Mouse (Mus musculus) kidney, embryonic 14.5 days (tissue): ENCODE measurements around the gene Fzd10. TPM values are rescaled to one million over a fixed set of nuclear protein-coding genes. Genes with fewer than 3 reads are reported as not detected.
A peak's percentile ranks its signal among the peaks of the same experiment; 100 is the strongest.

Source experiments
- ATAC-seq: fragments of 200-750 bp; cut with Nextera tagmentation; 2 replicates; pipeline ENCODE4 v1.8.0; 2017; ENCODE audit warnings: moderate number of reproducible peaks, mild to moderate bottlenecking, moderate TSS enrichment, moderate library complexity; ENCODE audit not compliant: low FRiP score, low TSS enrichment
- H3K27ac ChIP-seq: fragments of 300-500 bp; sonication (generic); 2 replicates; pipeline ENCODE4 v1.5.1; 2014; ENCODE audit warnings: low read depth, mild to moderate bottlenecking, low read length, moderate library complexity, mixed read lengths
- H3K27me3 ChIP-seq: fragments of 300-500 bp; sonication (generic); 2 replicates; pipeline ENCODE4 v1.6.1; 2014; ENCODE audit warnings: mild to moderate bottlenecking, low read length; ENCODE audit not compliant: control insufficient read depth, insufficient read depth
- H3K36me3 ChIP-seq: fragments of 300-500 bp; sonication (generic); 2 replicates; pipeline ENCODE4 v1.6.1; 2014; ENCODE audit warnings: low read length, mixed read lengths; ENCODE audit not compliant: control insufficient read depth, insufficient read depth
- H3K4me1 ChIP-seq: fragments of 300-500 bp; sonication (generic); 2 replicates; pipeline ENCODE4 v1.6.1; 2014; ENCODE audit warnings: low read length, mixed read lengths; ENCODE audit not compliant: control insufficient read depth, insufficient read depth
- H3K4me2 ChIP-seq: fragments of 300-500 bp; sonication (generic); replicated peaks from 2 replicates; pipeline ENCODE4 v1.6.1; 2014; ENCODE audit warnings: low read depth, mild to moderate bottlenecking, low read length
- H3K4me3 ChIP-seq: fragments of 300-500 bp; sonication (generic); 2 replicates; pipeline ENCODE4 v1.5.1; 2014; ENCODE audit warnings: mild to moderate bottlenecking, low read length
- H3K9ac ChIP-seq: fragments of 300-500 bp; sonication (generic); 2 replicates; pipeline ENCODE4 v1.6.1; 2014; ENCODE audit warnings: low read depth, mild to moderate bottlenecking, low read length, moderate library complexity
- H3K9me3 ChIP-seq: fragments of 300-500 bp; sonication (generic); 2 replicates; pipeline ENCODE4 v1.6.1; 2016; ENCODE audit warnings: low read length; ENCODE audit not compliant: control insufficient read depth
- WGBS: fragments of 180-500 bp; shearing (Covaris S2); extraction: QIAGEN DNeasy Blood & Tissue Kit; methylation state at CpG from one replicate; pipeline ENCODE4 v1.1.7; 2014; 5-methylcytosine and 5-hydroxymethylcytosine counted together
- polyA plus RNA-seq: library from polyadenylated mRNA; unstranded; fragments of >200 nt; fragmentation: Nextera tagmentation; extraction: Ambion mirVana; gene quantifications from 2 replicates; pipeline ENCODE4 v1.2.1, GENCODE M21; 2014

Fzd10 gene
- 3.4 and 3.9 TPM in 2 replicates for polyA plus RNA-seq

DNA sequence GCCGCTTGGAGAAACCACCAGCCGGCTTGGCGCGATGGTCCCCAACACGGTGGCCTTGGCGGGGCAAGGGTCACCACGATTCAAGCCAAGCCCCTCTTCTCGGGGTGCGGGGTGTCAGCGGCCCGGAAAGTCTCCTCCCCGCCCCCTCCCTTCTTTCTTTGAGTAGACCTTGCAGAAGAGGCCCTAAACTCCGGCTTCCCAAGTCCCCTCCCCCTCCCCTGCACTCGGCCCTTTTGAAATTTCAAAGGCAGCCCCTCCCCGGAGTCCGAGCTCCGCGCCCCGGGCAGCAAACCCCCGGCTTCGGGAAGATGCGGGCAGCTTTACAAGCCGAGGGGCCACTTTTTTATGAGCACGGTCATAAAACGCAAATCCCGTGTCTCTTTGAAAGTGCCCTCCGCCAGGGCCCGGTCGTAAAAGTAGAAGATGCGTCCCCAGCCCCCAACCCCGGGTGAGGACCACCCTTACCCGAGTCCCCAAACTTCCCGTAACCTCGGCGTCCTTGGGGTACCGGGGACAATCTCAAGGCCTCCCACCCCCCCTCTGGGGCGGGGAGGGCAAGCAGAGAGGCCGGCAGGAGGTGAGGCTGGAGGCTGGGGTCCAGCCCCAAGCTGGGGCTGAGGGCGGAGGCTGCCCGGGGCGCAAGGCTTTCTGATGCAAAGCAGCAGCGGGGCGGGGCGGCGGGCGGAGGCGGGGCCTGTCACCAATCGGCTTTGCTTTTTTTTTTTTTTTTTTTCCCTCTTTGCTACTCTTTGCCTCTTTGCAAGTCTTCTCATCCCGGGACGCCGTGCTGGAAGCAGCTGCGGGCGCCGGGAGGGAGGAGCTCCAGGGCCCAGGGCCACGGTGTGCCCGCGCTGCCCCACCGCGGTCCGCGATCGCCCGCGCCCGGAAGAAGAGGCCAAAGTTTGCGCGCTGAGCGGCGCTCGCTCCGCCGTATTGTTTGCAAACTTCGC, at the start of gene Fzd10:
Gene Fzd10 (plus strand): TSS at position 773 of the 950 bp plus-strand sequence.
- Histone ChIP-seq H3K4me2 (peak within 1 kb of the TSS; percentile 96), H3K27me3 (peaks cover 41% of the 10 kb centered on the region), H3K9me3 (no peaks in the 10 kb centered on the region), H3K27ac (peak within 1 kb of the TSS; percentile 48; the same call in 1 of the 2 replicates), H3K36me3 (no peaks in the 10 kb centered on the region), H3K4me3 (peak within 1 kb of the TSS; percentile 59), H3K4me1 (peaks cover 30% of the 10 kb centered on the region), H3K9ac (peak within 1 kb of the TSS; percentile 62)
- ATAC-seq = peak; percentile 54
- under 1% methylated on average over 51 of the region's 73 CpGs for WGBS

DNA sequence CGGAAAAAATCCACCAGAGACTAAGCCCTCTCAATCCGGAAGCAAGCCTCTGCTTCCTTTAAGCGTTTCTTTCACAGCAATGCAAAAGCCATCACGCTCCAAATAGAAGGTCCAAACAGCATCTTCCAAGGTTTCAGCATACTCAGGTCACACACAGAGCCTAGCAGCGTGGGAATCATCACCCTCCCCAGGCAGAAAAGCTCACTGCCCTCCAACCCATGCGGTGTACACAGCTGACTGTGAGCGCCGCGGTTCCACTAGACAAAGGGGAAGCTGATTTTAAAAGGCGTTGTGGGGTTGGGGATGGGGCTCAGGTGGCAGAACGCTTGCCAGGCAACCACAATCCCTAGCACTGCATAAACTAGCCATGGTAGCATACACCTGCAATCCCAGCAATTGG, 49.2 kb upstream of the Fzd10 start:
- 0 out of 2 replicates have a peak, but pooled peaks cover 4% of the 10 kb centered on the region for H3K9me3 ChIP-seq
- H3K36me3 ChIP-seq = no peaks in the 10 kb centered on the region
- H3K27ac ChIP-seq = no peak overlapping the region
- H3K4me3 ChIP-seq = peak overlapping the region; percentile 10; the same call in 1 of the 2 replicates
- H3K27me3 ChIP-seq = peaks cover 3% of the 10 kb centered on the region; the same call in 1 of the 2 replicates
- peak overlapping the region; percentile 43 for H3K4me2 ChIP-seq
- ATAC-seq = no peak; the same call in 1 of the 2 replicates
- no peaks in the 10 kb centered on the region for H3K4me1 ChIP-seq
- H3K9ac ChIP-seq = no peak overlapping the region
- WGBS = 5% methylated on average over 11 of the region's 11 CpGs

DNA sequence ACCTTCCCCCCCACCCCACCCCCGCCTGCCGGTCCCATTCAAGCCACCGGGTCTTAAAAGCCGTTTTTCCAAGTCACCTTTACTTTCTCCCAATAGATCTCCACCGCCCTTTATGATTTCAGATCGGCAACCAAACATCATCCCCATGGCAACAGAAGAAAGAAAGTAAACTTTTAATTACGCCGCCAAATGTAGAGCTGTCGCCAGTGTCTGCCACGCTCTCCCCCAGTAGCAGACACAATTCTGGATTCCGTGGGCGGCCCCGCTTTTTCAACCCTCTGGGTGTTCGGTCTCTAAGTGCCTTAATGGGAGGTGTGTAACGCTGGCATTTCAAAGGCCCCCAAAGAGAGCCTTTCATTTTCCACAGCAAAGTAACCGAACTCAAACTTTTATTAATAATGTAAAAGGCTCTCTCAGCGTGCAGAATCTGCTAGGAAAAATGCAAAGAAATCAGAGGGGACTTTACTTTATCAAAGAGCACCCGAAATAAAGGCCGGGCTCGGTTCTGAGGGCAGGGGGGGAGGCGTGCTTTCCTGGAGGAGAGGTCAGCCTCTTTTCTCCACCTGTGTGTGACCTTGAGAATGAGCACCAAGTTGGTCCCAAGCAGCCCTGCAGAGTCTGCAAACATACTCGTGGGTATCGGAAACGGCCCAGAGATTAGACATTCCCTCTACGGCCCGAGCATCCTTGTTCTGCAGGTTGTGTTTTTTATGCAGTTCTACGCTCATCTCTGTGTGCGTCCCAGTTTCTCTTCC, 48.3 kb upstream of the Fzd10 start:
- peak overlapping the region; percentile 43 for H3K4me2 ChIP-seq
- no peak overlapping the region for H3K9ac ChIP-seq
- 0 out of 2 replicates have a peak, but pooled peaks cover 4% of the 10 kb centered on the region for H3K9me3 ChIP-seq
- 9% methylated on average over 28 of the region's 28 CpGs for WGBS
- no peak overlapping the region for H3K27ac ChIP-seq
- no peaks in the 10 kb centered on the region for H3K4me1 ChIP-seq
- H3K27me3 ChIP-seq = peaks cover 3% of the 10 kb centered on the region; the same call in 1 of the 2 replicates
- ATAC-seq = 0 out of 2 replicates have a peak, but pooled peaks have one; percentile 28
- H3K4me3 ChIP-seq = peak overlapping the region; percentile 23
- H3K36me3 ChIP-seq = no peaks in the 10 kb centered on the region

DNA sequence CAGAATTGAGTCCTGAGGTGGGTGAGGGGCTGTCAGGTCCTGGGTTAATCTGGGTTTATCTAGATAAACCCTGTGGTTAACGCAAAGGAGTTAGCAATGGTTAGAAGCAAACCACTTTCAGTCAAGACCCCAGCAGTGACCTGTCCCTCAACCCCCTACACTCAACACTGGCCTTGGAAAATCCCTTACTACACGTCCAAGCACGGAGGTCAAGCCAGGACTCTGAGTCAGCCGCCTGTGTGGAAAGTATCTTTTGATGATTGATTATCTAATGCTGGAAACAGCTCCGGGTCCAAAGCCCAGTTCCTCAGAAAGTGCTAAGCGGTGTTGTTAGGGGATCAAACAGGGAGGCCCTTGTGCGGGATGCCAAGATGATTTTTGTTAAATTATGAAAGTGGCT, 42.5 kb upstream of the Fzd10 start:
- Histone ChIP-seq H3K27me3 (peaks cover 3% of the 10 kb centered on the region; the same call in 1 of the 2 replicates), H3K27ac (no peak overlapping the region), H3K4me3 (no peak overlapping the region), H3K9ac (no peak overlapping the region), H3K36me3 (no peaks in the 10 kb centered on the region), H3K9me3 (0 out of 2 replicates have a peak, but pooled peaks cover 4% of the 10 kb centered on the region), H3K4me2 (no peak overlapping the region), H3K4me1 (no peaks in the 10 kb centered on the region)
- no peak for ATAC-seq
- WGBS = 28% methylated on average over 7 of the region's 7 CpGs

DNA sequence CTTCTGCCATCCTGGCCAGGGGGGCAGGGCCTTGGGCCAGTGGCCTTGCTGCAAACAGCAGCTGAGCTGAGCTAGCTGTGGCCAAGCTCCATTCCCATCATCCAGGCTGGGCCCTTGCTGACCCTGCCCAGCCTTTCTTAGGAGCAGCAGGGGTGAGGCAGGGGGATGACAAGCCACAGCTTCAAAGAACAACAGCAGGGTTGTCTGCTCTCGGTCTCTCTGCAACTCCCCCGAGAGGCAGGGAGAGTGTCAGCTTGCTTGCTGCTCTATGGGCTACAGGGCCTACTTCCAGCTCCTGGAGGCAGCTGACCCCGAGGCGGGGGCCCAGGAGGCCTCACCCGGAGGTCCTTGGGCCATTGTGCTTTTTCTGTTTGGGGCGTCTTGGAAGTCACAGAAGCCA, 33.3 kb upstream of the Fzd10 start:
- no peaks in the 10 kb centered on the region for H3K9me3 ChIP-seq
- 10% methylated on average over 6 of the region's 6 CpGs for WGBS

DNA sequence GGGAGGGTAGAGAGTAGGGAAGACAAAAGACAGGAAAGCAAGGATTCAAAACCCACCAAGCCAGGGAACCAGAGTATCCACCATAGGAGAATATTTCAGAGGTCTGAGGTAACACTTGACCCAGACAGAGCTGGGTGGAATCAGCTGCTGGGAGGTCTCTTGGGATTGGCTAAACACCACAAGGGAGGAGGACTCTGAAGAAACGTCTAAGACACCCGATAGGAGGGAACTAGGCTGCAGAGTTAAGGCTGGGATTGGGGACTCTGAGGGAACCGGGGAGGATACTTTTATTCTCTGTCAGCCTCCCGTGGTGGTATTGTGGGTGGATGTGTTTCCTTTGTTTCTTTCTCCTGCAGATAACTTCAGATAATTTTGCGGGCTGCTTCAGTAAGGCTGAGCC, 31.7 kb upstream of the Fzd10 start:
- Histone ChIP-seq H3K27ac (no peak overlapping the region), H3K27me3 (no peaks in the 10 kb centered on the region), H3K4me1 (0 out of 2 replicates have a peak, but pooled peaks cover 8% of the 10 kb centered on the region), H3K36me3 (no peaks in the 10 kb centered on the region), H3K9me3 (no peaks in the 10 kb centered on the region), H3K4me2 (no peak overlapping the region), H3K9ac (no peak overlapping the region), H3K4me3 (no peak overlapping the region)
- no peak for ATAC-seq
- WGBS = 29% methylated on average over 5 of the region's 5 CpGs

More for the DNA sequence above, 33.3 kb upstream of the Fzd10 start:
- no peak overlapping the region for H3K27ac ChIP-seq
- no peak overlapping the region for H3K9ac ChIP-seq
- no peak overlapping the region for H3K4me3 ChIP-seq
- H3K36me3 ChIP-seq = no peaks in the 10 kb centered on the region
- no peak overlapping the region for H3K4me2 ChIP-seq
- H3K27me3 ChIP-seq = no peaks in the 10 kb centered on the region
- 0 out of 2 replicates have a peak, but pooled peaks cover 8% of the 10 kb centered on the region for H3K4me1 ChIP-seq
- ATAC-seq = peak; percentile 25; the same call in 1 of the 2 replicates

DNA sequence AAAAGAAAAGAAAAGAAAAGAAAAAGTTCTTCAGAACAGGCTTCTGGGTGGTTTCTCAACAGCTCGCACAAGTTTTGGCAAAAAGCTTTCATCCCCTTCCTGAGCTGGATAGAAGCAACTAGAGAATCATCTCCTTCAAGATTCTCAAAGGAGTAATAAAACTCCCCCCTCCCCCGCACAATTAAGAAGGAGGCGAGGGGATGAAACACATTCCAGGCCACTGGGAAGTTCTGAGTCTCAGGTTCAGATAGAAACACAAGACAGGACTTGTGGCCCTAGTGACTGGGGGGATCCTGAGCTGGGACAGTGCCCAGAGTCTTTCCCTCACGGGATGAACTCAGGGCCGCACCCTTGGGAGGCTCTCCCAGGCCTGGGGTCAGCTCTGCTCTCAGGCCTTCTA, 30.6 kb upstream of the Fzd10 start:
- Histone ChIP-seq H3K4me1 (0 out of 2 replicates have a peak, but pooled peaks cover 8% of the 10 kb centered on the region), H3K36me3 (no peaks in the 10 kb centered on the region), H3K4me2 (no peak overlapping the region), H3K9ac (no peak overlapping the region), H3K4me3 (no peak overlapping the region), H3K9me3 (0 out of 2 replicates have a peak, but pooled peaks cover 6% of the 10 kb centered on the region), H3K27me3 (no peaks in the 10 kb centered on the region), H3K27ac (no peak overlapping the region)
- ATAC-seq = peak; percentile 45; the same call in 1 of the 2 replicates
- WGBS = 12% methylated on average over 5 of the region's 5 CpGs

DNA sequence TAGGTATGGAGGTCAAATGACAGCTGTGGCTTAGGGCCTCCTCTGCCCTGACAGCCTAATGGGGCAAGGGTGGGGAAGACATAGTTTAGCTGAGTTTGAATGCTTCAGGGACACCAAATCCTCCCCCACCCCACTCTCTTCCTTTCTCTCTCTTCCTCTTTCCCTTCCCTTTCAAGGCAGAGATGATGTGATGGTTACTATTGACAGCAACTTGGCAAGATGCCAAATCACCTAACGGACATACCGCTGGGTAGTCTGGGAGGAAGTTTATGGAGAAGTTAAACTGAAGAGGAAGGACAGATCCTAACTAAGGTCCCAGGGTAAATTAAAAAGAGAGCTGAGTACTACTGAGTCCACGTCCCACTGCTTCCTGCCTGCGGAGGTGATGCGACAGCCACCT, 29.8 kb upstream of the Fzd10 start:
- Histone ChIP-seq H3K9ac (no peak overlapping the region), H3K9me3 (0 out of 2 replicates have a peak, but pooled peaks cover 6% of the 10 kb centered on the region), H3K27me3 (no peaks in the 10 kb centered on the region), H3K4me1 (0 out of 2 replicates have a peak, but pooled peaks cover 8% of the 10 kb centered on the region), H3K36me3 (no peaks in the 10 kb centered on the region), H3K4me3 (no peak overlapping the region), H3K27ac (no peak overlapping the region), H3K4me2 (no peak overlapping the region)
- ATAC-seq = 0 out of 2 replicates have a peak, but pooled peaks have one; percentile 34
- 74% methylated on average over 5 of the region's 5 CpGs for WGBS
